Mouse (Mus musculus): ENCODE results near the gene Retn. TPM values are rescaled to one million over a fixed set of nuclear protein-coding genes. Genes with fewer than 3 reads are reported as not detected.

The Retn gene
- polyA plus RNA-seq, 1 experiment from 2014 or later, result 1.3 TPM

DNA sequence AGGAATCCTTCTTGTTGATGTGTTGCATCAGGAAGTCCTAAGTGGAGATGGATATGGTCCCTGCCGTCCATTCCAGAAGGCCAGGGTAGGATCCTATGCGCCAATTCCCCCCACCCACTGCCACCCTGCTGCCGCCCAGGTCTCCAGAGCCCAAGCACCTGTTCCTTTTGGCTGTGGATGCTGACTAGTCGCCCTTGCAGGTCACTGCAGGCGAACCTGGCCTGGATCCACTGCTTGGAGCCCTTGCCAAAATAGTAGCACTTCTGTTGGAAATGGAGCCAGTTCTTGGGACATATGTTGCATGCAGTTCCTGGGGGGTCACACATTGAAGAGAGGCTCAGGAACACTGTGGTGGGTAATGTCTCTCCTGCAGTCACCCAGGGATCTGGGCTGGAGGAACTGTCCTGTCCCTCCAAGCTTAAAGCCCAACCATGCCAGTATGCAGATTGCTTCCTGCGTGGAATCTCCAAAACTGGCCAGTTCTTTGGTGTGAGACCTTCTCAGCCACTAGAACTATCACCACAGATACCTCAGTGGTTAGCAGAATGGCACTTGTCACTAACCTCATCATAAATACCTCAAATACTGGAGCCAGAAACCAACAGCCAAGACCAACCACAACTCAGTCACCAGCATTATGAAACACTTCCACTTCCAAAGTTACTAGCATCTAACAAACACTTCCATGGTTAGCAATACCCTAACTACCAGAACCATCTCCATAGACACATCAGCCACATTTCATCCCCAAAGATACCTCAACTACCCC is 28.0 kb downstream of the Retn start:
- Histone ChIP-seq H3K9me3 (ENCODE audit: control insufficient read depth, low read length) (no peaks in the 10 kb centered on the region), H3K4me2 (ENCODE audit: low read depth, low read length) (no peak overlapping the region), H3K27me3 (replicated peaks; ENCODE audit: control insufficient read depth, insufficient read depth, low read length) (no peaks in the 10 kb centered on the region), H3K36me3 (ENCODE audit: control insufficient read depth, insufficient read depth, low read length) (peaks cover 32% of the 10 kb centered on the region), H3K27ac (replicated peaks; ENCODE audit: low read depth, low read length) (no peak overlapping the region), H3K4me3 (ENCODE audit: low read depth, low read length) (no peak overlapping the region), H3K4me1 (ENCODE audit: control insufficient read depth, insufficient read depth, low read length) (no peaks in the 10 kb centered on the region), H3K9ac (ENCODE audit: low read depth, low read length) (no peak overlapping the region)
- DNase-seq (ENCODE audit: low spot score), result no peak
- 73% methylated on average over 5 of the region's 6 CpGs for WGBS
- ATAC-seq (ENCODE audit: low read depth), result no peak

DNA sequence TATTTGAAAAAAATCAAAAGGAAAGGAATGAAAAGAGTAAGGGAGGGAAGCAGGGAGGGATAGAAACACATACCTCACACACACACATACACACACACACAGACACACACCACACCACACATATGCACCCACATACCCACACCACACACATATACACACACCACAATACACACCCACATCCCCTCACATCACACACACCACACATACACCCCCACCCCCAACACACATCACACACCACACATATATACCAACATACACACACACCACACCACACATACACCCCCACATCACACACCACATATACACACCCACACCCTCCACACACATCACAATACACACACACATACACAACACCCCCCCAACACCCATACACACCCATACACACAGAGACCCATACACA is 29.0 kb downstream of the Retn start:
- Histone ChIP-seq H3K4me2 (ENCODE audit: low read depth, low read length) (no peak overlapping the region), H3K9ac (ENCODE audit: low read depth, low read length) (no peak overlapping the region), H3K9me3 (ENCODE audit: control insufficient read depth, low read length) (no peaks in the 10 kb centered on the region), H3K4me1 (ENCODE audit: control insufficient read depth, insufficient read depth, low read length) (no peaks in the 10 kb centered on the region), H3K36me3 (ENCODE audit: control insufficient read depth, insufficient read depth, low read length) (peaks cover 24% of the 10 kb centered on the region), H3K4me3 (ENCODE audit: low read depth, low read length) (no peak overlapping the region), H3K27ac (replicated peaks; ENCODE audit: low read depth, low read length) (no peak overlapping the region), H3K27me3 (replicated peaks; ENCODE audit: control insufficient read depth, insufficient read depth, low read length) (no peaks in the 10 kb centered on the region)
- no peak for ATAC-seq (ENCODE audit: low read depth)
- no peak for DNase-seq (ENCODE audit: low spot score)

DNA sequence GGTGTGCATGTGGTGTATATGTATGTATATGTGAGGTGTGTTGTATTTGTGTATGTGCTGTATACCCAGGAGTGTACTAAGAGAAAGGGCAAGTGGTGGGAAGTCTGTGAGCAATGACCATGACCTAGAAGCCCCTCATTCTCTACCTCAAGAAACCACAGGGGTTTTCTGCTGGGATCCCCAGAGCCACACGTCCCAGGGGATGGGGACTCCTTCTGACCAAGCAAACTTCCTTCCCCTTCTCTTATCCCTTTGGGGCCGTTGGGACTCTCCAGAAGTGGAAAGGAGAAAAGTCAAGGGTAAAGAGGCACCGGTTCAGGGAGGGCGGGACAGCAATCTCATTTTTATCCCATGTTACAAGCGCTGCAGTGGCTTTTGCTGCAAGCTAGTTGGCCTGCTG is 29.9 kb downstream of the Retn start:
- H3K9me3 ChIP-seq (ENCODE audit: control insufficient read depth, low read length), result no peaks in the 10 kb centered on the region

DNA sequence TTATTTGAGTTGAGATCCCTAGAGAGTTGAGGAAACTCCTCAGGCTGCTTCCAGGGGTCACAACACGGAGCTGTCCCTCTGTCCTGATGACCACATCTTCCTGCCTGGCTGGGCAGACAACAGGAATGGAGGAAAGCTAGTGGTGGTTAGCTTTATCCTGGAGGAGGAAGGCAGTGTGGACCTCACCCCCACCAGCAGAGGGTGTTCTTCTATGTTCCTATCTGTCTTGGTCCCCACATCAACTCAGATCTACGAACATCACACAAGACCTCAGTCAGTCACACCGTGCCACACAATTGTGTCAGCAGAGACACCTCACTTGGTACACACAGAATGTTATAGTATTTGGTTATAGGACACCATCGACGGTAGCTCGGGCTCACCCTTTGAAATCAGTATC is 32.0 kb downstream of the Retn start:
- no peak for DNase-seq (ENCODE audit: low spot score)
- Histone ChIP-seq H3K4me3 (ENCODE audit: low read depth, low read length) (no peak overlapping the region), H3K9me3 (ENCODE audit: control insufficient read depth, low read length) (no peaks in the 10 kb centered on the region), H3K27me3 (replicated peaks; ENCODE audit: control insufficient read depth, insufficient read depth, low read length) (no peaks in the 10 kb centered on the region), H3K4me1 (ENCODE audit: control insufficient read depth, insufficient read depth, low read length) (no peaks in the 10 kb centered on the region), H3K27ac (replicated peaks; ENCODE audit: low read depth, low read length) (no peak overlapping the region), H3K9ac (ENCODE audit: low read depth, low read length) (no peak overlapping the region), H3K36me3 (ENCODE audit: control insufficient read depth, insufficient read depth, low read length) (no peaks in the 10 kb centered on the region), H3K4me2 (ENCODE audit: low read depth, low read length) (no peak overlapping the region)
- ATAC-seq (ENCODE audit: low read depth), result no peak
- WGBS, result 80% methylated on average over 6 of the region's 6 CpGs

More for the DNA sequence above, 29.9 kb downstream of the Retn start:
- Histone ChIP-seq H3K27me3 (replicated peaks; ENCODE audit: control insufficient read depth, insufficient read depth, low read length) (no peaks in the 10 kb centered on the region), H3K4me1 (ENCODE audit: control insufficient read depth, insufficient read depth, low read length) (no peaks in the 10 kb centered on the region), H3K4me2 (ENCODE audit: low read depth, low read length) (no peak overlapping the region), H3K9ac (ENCODE audit: low read depth, low read length) (no peak overlapping the region), H3K36me3 (ENCODE audit: control insufficient read depth, insufficient read depth, low read length) (peaks cover 15% of the 10 kb centered on the region), H3K27ac (replicated peaks; ENCODE audit: low read depth, low read length) (no peak overlapping the region), H3K4me3 (ENCODE audit: low read depth, low read length) (no peak overlapping the region)
- ATAC-seq (ENCODE audit: low read depth) (no peak), DNase-seq (ENCODE audit: low spot score) (no peak)
- WGBS, result 71% methylated on average over 5 of the region's 5 CpGs

GRCm38 (mm10) chr8:3690774-3691173 is 35.2 kb downstream of the Retn start:
- no peak overlapping the region for H3K4me3 ChIP-seq (ENCODE audit: low read depth, low read length)
- ATAC-seq (ENCODE audit: low read depth), result no peak
- WGBS, result 74% methylated on average over 3 of the region's 3 CpGs
- no peak overlapping the region for H3K9ac ChIP-seq (ENCODE audit: low read depth, low read length)
- no peak overlapping the region for H3K4me2 ChIP-seq (ENCODE audit: low read depth, low read length)
- H3K36me3 ChIP-seq (ENCODE audit: control insufficient read depth, insufficient read depth, low read length), result no peaks in the 10 kb centered on the region
- H3K9me3 ChIP-seq (ENCODE audit: control insufficient read depth, low read length), result no peaks in the 10 kb centered on the region
- no peak overlapping the region for H3K27ac ChIP-seq (replicated peaks; ENCODE audit: low read depth, low read length)
- H3K27me3 ChIP-seq (replicated peaks; ENCODE audit: control insufficient read depth, insufficient read depth, low read length), result no peaks in the 10 kb centered on the region
- no peaks in the 10 kb centered on the region for H3K4me1 ChIP-seq (ENCODE audit: control insufficient read depth, insufficient read depth, low read length)
- DNase-seq (ENCODE audit: low spot score), result no peak

DNA sequence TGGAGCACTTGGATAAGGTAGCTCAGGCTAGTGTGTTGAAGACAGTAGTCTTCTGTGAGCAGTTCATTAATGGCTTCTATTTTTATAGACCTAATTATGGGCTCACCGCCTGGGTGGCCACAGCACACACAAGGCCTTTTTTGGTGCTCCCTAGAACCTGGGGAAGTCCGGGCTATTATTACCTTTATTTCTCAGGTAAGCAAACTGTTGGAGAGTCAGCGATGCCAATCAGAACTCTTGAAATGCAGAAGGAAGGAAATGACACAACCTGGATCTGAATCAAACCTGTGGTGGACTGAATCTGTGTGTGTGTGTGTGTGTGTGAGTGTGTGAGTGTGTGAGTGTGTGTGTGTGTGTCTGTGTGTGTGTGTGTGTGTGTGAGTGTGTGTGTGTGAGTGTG is 38.6 kb downstream of the Retn start, which contains the start of gene Fcer2a:
Gene Fcer2a, minus strand, starts transcription at position 55 of the 400 bp plus-strand sequence.
- no peak within 1 kb of the TSS for H3K4me3 ChIP-seq (ENCODE audit: low read depth, low read length)
- H3K9me3 ChIP-seq (ENCODE audit: control insufficient read depth, low read length), result no peaks in the 10 kb centered on the region
- H3K9ac ChIP-seq (ENCODE audit: low read depth, low read length), result no peak within 1 kb of the TSS
- 84% methylated on average over 3 of the region's 3 CpGs for WGBS
- H3K4me2 ChIP-seq (ENCODE audit: low read depth, low read length), result no peak within 1 kb of the TSS
- H3K27me3 ChIP-seq (replicated peaks; ENCODE audit: control insufficient read depth, insufficient read depth, low read length), result no peaks in the 10 kb centered on the region
- ATAC-seq (ENCODE audit: low read depth) (no peak), DNase-seq (ENCODE audit: low spot score) (no peak)
- no peak within 1 kb of the TSS for H3K27ac ChIP-seq (replicated peaks; ENCODE audit: low read depth, low read length)
- H3K36me3 ChIP-seq (ENCODE audit: control insufficient read depth, insufficient read depth, low read length), result no peaks in the 10 kb centered on the region
- no peaks in the 10 kb centered on the region for H3K4me1 ChIP-seq (ENCODE audit: control insufficient read depth, insufficient read depth, low read length)

GRCm38 (mm10) chr8:3701491-3701890 is 45.9 kb downstream of the Retn start:
- Histone ChIP-seq H3K27ac (replicated peaks; ENCODE audit: low read depth, low read length) (no peak overlapping the region), H3K36me3 (ENCODE audit: control insufficient read depth, insufficient read depth, low read length) (no peaks in the 10 kb centered on the region), H3K27me3 (replicated peaks; ENCODE audit: control insufficient read depth, insufficient read depth, low read length) (no peaks in the 10 kb centered on the region), H3K9me3 (ENCODE audit: control insufficient read depth, low read length) (no peaks in the 10 kb centered on the region), H3K4me2 (ENCODE audit: low read depth, low read length) (no peak overlapping the region), H3K4me1 (ENCODE audit: control insufficient read depth, insufficient read depth, low read length) (no peaks in the 10 kb centered on the region), H3K4me3 (ENCODE audit: low read depth, low read length) (no peak overlapping the region), H3K9ac (ENCODE audit: low read depth, low read length) (no peak overlapping the region)
- WGBS, result 100% methylated on average over 1 of the region's 1 CpGs
- ATAC-seq (ENCODE audit: low read depth) (no peak), DNase-seq (ENCODE audit: low spot score) (no peak)

DNA sequence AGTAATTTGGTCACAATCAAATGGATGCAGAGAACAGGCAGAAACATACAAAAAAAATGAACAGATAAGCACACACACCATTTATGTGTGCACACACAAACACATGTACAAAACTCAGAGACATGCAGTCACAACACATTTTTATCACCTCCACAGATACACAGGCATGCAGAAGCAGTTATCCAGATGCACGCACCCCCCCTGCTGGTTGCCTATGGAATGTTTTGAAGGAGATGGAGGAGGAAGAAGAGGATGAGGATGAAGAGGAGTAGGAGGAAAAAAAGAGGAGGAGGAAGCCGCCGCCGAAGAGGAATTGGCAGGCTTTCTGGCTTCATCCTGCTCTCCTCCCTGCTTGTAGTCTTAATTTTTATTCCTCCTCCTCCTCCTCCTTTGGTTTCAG is 50.1 kb downstream of the Retn start:
- H3K9ac ChIP-seq (ENCODE audit: low read depth, low read length), result no peak overlapping the region

DNA sequence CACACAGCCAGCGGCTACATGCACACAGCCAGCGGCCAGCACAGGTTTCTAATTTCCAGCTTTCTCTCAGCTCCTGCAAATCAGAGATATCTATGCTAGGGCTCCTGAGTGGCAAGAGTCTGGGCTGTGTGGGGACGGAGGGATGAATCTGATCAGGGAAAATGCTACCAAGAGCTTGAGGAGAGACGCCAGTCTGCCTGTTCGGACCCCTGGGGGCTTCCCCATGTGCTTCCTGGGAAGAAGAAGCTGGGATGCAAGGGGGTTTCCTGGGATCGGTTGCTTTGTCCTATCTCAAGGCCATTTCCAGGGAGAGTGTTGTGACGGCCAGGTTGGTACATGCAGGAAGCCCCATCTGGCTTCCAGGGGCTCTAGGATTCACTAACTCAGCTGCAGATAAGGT is 52.0 kb downstream of the Retn start:
- H3K4me1 ChIP-seq (ENCODE audit: control insufficient read depth, insufficient read depth, low read length), result no peaks in the 10 kb centered on the region
- no peak overlapping the region for H3K9ac ChIP-seq (ENCODE audit: low read depth, low read length)
- no peak for ATAC-seq (ENCODE audit: low read depth)
- no peak overlapping the region for H3K27ac ChIP-seq (replicated peaks; ENCODE audit: low read depth, low read length)
- H3K9me3 ChIP-seq (ENCODE audit: control insufficient read depth, low read length), result no peaks in the 10 kb centered on the region
- WGBS, result 62% methylated on average over 7 of the region's 7 CpGs
- H3K4me3 ChIP-seq (ENCODE audit: low read depth, low read length), result no peak overlapping the region
- DNase-seq (ENCODE audit: low spot score), result no peak
- H3K27me3 ChIP-seq (replicated peaks; ENCODE audit: control insufficient read depth, insufficient read depth, low read length), result no peaks in the 10 kb centered on the region
- no peak overlapping the region for H3K4me2 ChIP-seq (ENCODE audit: low read depth, low read length)
- H3K36me3 ChIP-seq (ENCODE audit: control insufficient read depth, insufficient read depth, low read length), result no peaks in the 10 kb centered on the region

More for the DNA sequence above, 50.1 kb downstream of the Retn start:
- H3K4me2 ChIP-seq (ENCODE audit: low read depth, low read length), result no peak overlapping the region
- H3K4me3 ChIP-seq (ENCODE audit: low read depth, low read length), result no peak overlapping the region
- H3K9me3 ChIP-seq (ENCODE audit: control insufficient read depth, low read length), result no peaks in the 10 kb centered on the region
- no peaks in the 10 kb centered on the region for H3K4me1 ChIP-seq (ENCODE audit: control insufficient read depth, insufficient read depth, low read length)
- no peak for DNase-seq (ENCODE audit: low spot score)
- no peak for ATAC-seq (ENCODE audit: low read depth)
- 63% methylated on average over 4 of the region's 4 CpGs for WGBS
- no peak overlapping the region for H3K27ac ChIP-seq (replicated peaks; ENCODE audit: low read depth, low read length)
- no peaks in the 10 kb centered on the region for H3K27me3 ChIP-seq (replicated peaks; ENCODE audit: control insufficient read depth, insufficient read depth, low read length)
- H3K36me3 ChIP-seq (ENCODE audit: control insufficient read depth, insufficient read depth, low read length), result no peaks in the 10 kb centered on the region

Measured in embryonic facial prominence, embryonic 14.5 days (tissue).